Mouse (Mus musculus): ENCODE data around the gene Olfr90.

- TF ChIP-seq CTCF (IDR thresholded peaks at IDR 0.05; ENCODE audit: borderline replicate concordance, control insufficient read depth, extremely low read depth, insufficient read depth, low read length, poor library complexity) (no peak), POLR2A (IDR thresholded peaks at IDR 0.05; ENCODE audit: control insufficient read depth, extremely low read depth, insufficient read depth, low read length, poor library complexity) (no peak)
Measured at GRCm38 (mm10) chr17:37070121-37070520, 18.2 kb downstream of the Olfr90 start.
